ENCODE assay signal across 8 mouse cellular contexts in the genomic region with DNA sequence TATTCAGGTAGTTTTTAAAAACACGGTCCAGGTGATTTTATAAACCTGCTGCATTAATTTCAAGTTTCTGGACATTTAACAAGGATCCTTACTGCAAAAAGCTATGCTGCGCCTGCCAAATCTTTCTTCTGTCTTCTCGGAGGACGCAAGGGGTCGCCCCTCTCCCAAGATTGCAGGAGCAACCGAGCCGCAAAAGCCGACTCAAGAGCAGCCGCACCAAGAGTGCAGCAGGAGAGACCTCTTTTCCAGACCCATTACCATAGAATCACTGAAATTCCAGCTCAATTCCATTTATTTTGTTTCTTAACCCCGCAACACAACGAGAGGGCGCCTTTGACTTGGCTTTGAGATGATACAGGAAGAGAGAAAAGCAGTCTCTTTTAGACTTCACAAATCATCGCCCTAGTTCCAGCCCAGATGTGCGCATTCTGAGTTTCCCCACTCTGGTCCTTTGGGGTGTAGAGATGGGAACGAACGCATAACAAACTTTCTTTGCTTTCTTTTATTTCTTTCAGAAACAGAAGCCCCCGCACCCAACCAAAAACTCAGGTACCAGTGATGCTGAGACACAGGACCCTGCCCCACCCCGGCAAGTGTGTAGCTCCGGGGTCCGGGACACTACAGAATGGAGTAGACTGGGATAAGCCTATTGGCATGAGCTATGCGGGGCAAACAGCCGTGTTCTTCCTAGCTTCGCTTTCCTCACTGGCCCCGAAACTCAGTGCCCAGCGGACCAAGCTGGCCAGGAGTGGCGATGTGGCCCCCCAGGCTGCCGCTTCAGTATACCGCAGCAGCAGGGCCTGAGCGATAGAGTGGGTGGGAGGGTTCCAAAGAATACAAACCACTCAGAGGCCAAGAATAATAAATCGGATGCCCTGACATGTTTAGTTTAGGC. TPM values are rescaled to one million over a fixed set of nuclear protein-coding genes. Genes with fewer than 3 reads are reported as not detected.
DNase-seq lines count a peak whose midpoint lies in the region; ATAC-seq lines count a peak whose summit lies in the region.

No protein-coding gene starts in this region.

- H3K4me1 ChIP-seq in hindbrain, embryonic 14.5 days (replicated peaks; ENCODE audit: control insufficient read depth, insufficient read depth, low read length): peaks cover 21% of the 10 kb centered on the region
- H3K4me1 ChIP-seq in lung, embryonic 16.5 days (replicated peaks; ENCODE audit: control insufficient read depth, insufficient read depth, low read length): peaks cover 18% of the 10 kb centered on the region

- WGBS in hindbrain, embryonic 14.5 days: under 1% methylated on average over 30 of the region's 30 CpGs
- 1% methylated on average over 30 of the region's 30 CpGs for WGBS in lung, embryonic 16.5 days

- peak overlapping the region; percentile 91 for H3K4me2 ChIP-seq in hindbrain, embryonic 14.5 days (replicated peaks)
- peak overlapping the region; percentile 83 for H3K4me2 ChIP-seq in lung, embryonic 16.5 days (ENCODE audit: low read depth, low read length)

- no peaks in the 10 kb centered on the region for H3K9me3 ChIP-seq in hindbrain, embryonic 14.5 days (ENCODE audit: control insufficient read depth, low read length)
- H3K9me3 ChIP-seq in lung, embryonic 16.5 days (ENCODE audit: control insufficient read depth, low read length): no peaks in the 10 kb centered on the region

- H3K4me3 ChIP-seq in hindbrain, embryonic 14.5 days (replicated peaks; ENCODE audit: low read length): peak overlapping the region; percentile 49
- peak overlapping the region; percentile 59 for H3K4me3 ChIP-seq in lung, embryonic 16.5 days (ENCODE audit: low read length)

- H3K27me3 ChIP-seq in hindbrain, embryonic 14.5 days (ENCODE audit: control insufficient read depth, insufficient read depth, low read length): peaks cover 34% of the 10 kb centered on the region
- H3K27me3 ChIP-seq in lung, embryonic 16.5 days (ENCODE audit: control insufficient read depth, insufficient read depth, low read depth, low read length): peaks cover 32% of the 10 kb centered on the region

- H3K9ac ChIP-seq in hindbrain, embryonic 14.5 days: peak overlapping the region; percentile 38
- H3K9ac ChIP-seq in lung, embryonic 16.5 days (ENCODE audit: low read length): 0 out of 2 replicates have a peak overlapping the region, but pooled peaks have one; percentile 32

- H3K36me3 ChIP-seq in hindbrain, embryonic 14.5 days (replicated peaks; ENCODE audit: control insufficient read depth, insufficient read depth): no peaks in the 10 kb centered on the region
- no peaks in the 10 kb centered on the region for H3K36me3 ChIP-seq in lung, embryonic 16.5 days (ENCODE audit: control insufficient read depth, insufficient read depth, low read length)

- no peak overlapping the region for H3K27ac ChIP-seq in hindbrain, embryonic 14.5 days
- H3K27ac ChIP-seq in lung, embryonic 16.5 days (ENCODE audit: low read length): no peak overlapping the region

- peak; percentile 75 for ATAC-seq in hindbrain, embryonic 14.5 days (ENCODE audit: low FRiP score)
- peak; percentile 71 for ATAC-seq in lung, embryonic 16.5 days (ENCODE audit: low read depth)

- DNase-seq in adipocyte (ENCODE audit: low spot score): peak; percentile 15
- peak; percentile 79 to 85 for DNase-seq in cerebellum, postnatal 4 days (ENCODE audit: low spot score in 2 of 2)
- DNase-seq in gastrocnemius, adult 18-20 months (ENCODE audit: low spot score): peak; percentile 60
- DNase-seq in hindbrain, embryonic 14.5 days (ENCODE audit: low spot score): peak; percentile 87
- DNase-seq in layer of hippocampus, postnatal 14 days (ENCODE audit: low spot score in 2 of 2): peak; percentile 77 to 92
- peak; percentile 6 for DNase-seq in retina, adult 2 months (ENCODE audit: low read depth, low spot score)
- DNase-seq in urinary bladder, postnatal 25 days (ENCODE audit: low spot score): peak; percentile 48

RNA-seq across cellular contexts. Expression of a gene that starts 2.6 kb away (rescaled TPM):
- total RNA-seq in gastrocnemius, adult 18-20 months (2021): 1 to 10 TPM; 1.6 to 2.0 TPM
- 2.4 and 3.2 TPM in 2 replicates for polyA plus RNA-seq in hindbrain, embryonic 14.5 days (2014; fragmentation: Nextera tagmentation; extraction: Ambion mirVana)
- 10 to 100 TPM; 10.6 to 11.5 TPM for total RNA-seq in layer of hippocampus, postnatal 14 days (2021)
- polyA plus RNA-seq in lung, embryonic 16.5 days (2015; fragmentation: Nextera tagmentation; extraction: Ambion mirVana): 1.7 and 1.9 TPM in 2 replicates

Comparison
In these comparisons a context has a peak if more than half of its experiments do, and no peak if none do; other contexts are left out.
1. DNase-seq: peak in every context shown above with its lines; median percentile 87 in hindbrain, embryonic 14.5 days; 84 in layer of hippocampus, postnatal 14 days; 82 in cerebellum, postnatal 4 days; 60 in gastrocnemius, adult 18-20 months; 48 in urinary bladder, postnatal 25 days; 15 in adipocyte; 6 in retina, adult 2 months.